Mouse (Mus musculus) forebrain, postnatal 0 days (tissue): Measurements from ENCODE around the gene Cdk10. TPM values are rescaled to one million over a fixed set of nuclear protein-coding genes. Genes with fewer than 3 reads are reported as not detected.

Experiments used
- ATAC-seq: fragments of 200-750 bp; cut with Nextera tagmentation; 2 replicates; pipeline ENCODE4 v1.8.0; 2017; ENCODE audit warnings: mild to moderate bottlenecking, moderate library complexity
- DNase-seq: peaks from one replicate; pipeline ENCODE4 v3.0.0-alpha.2; 2015
- H3K27ac ChIP-seq: fragments of 300-500 bp; sonication (generic); 2 replicates; pipeline ENCODE4 v1.5.1; 2014; ENCODE audit warnings: low read depth, mild to moderate bottlenecking, antibody characterized with exemption, low read length, moderate library complexity, mixed read lengths
- H3K27me3 ChIP-seq: fragments of 300-500 bp; sonication (generic); 2 replicates; pipeline ENCODE4 v1.6.1; 2014; ENCODE audit warnings: mild to moderate bottlenecking, low read length, mixed read lengths; ENCODE audit not compliant: insufficient read depth
- H3K36me3 ChIP-seq: fragments of 300-500 bp; sonication (generic); 2 replicates; pipeline ENCODE4 v1.6.1; 2014; ENCODE audit warnings: mild to moderate bottlenecking, moderate library complexity; ENCODE audit not compliant: insufficient read depth
- H3K4me1 ChIP-seq: fragments of 300-500 bp; sonication (generic); 2 replicates; pipeline ENCODE4 v1.6.1; 2014; ENCODE audit warnings: antibody characterized with exemption; ENCODE audit not compliant: insufficient read depth
- H3K4me2 ChIP-seq: fragments of 300-500 bp; sonication (generic); 2 replicates; pipeline ENCODE4 v1.6.1; 2014; ENCODE audit warnings: low read depth, mild to moderate bottlenecking, moderate library complexity
- H3K4me3 ChIP-seq: fragments of 300-500 bp; sonication (generic); 2 replicates; pipeline ENCODE4 v1.5.1; 2014; ENCODE audit warnings: low read depth, low read length, mixed read lengths
- H3K9ac ChIP-seq: fragments of 300-500 bp; sonication (generic); 2 replicates; pipeline ENCODE4 v1.6.1; 2014; ENCODE audit warnings: mild to moderate bottlenecking
- H3K9me3 ChIP-seq: fragments of 300-500 bp; sonication (generic); 2 replicates; pipeline ENCODE4 v1.6.1; 2016; ENCODE audit warnings: low read length
- CTCF ChIP-seq: sonication (generic); IDR thresholded peaks from 2 replicates; pipeline ENCODE4 v1.5.1; 2016; ENCODE audit warnings: antibody characterized with exemption, control low read depth, low read depth
- WGBS: fragments of 180-500 bp; shearing (Covaris S2); extraction: QIAGEN DNeasy Blood & Tissue Kit; methylation state at CpG from one replicate; pipeline ENCODE4 v1.1.7; 2014; 5-methylcytosine and 5-hydroxymethylcytosine counted together
- polyA plus RNA-seq: library from polyadenylated mRNA; unstranded; fragments of >200 nt; fragmentation: Nextera tagmentation; extraction: Ambion mirVana; gene quantifications from 2 replicates; pipeline ENCODE4 v1.2.1, GENCODE M21; 2015
- total RNA-seq: library from RNA; depleted of rRNA; stranded (reverse); fragments of >200 nt; gene quantifications from 2 replicates; pipeline ENCODE4 v1.2.3, GENCODE M21; 2014

The Cdk10 gene
- total and polyA plus RNA-seq, 2 experiments from 2014 or later: 54.3 to 93.2 TPM

DNA sequence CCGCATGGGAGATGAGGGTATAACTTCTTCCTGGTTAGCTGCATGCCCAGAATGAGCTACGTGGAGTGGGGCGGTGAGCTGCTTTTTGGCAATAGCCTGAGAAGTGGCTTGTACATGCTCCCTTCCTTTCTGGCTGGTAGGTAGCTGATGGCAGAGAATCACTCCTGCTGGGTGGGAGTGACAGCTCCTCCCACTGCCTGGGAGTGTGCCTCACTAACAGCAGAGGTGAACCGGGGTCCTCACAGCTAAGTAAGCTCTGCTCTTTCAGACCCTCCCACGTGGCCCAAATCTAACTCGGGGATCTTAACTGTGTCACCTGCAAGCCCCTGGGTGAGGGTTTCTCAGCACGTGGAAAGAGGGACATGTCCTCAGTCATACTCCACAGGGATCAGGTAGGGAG is 7.9 kb downstream of the Cdk10 start:
- TF ChIP-seq CTCF: no peak
- DNase-seq (no peak), ATAC-seq (no peak)
- no peak overlapping the region for H3K4me2 ChIP-seq
- H3K36me3 ChIP-seq: peaks cover 13% of the 10 kb centered on the region; the same call in 1 of the 2 replicates
- no peaks in the 10 kb centered on the region for H3K9me3 ChIP-seq
- no peak overlapping the region for H3K9ac ChIP-seq
- peaks cover 7% of the 10 kb centered on the region; the same call in 1 of the 2 replicates for H3K27me3 ChIP-seq
- no peak overlapping the region for H3K27ac ChIP-seq
- H3K4me3 ChIP-seq: no peak overlapping the region
- WGBS: 44% methylated on average over 7 of the region's 7 CpGs
- peaks cover 15% of the 10 kb centered on the region for H3K4me1 ChIP-seq

DNA sequence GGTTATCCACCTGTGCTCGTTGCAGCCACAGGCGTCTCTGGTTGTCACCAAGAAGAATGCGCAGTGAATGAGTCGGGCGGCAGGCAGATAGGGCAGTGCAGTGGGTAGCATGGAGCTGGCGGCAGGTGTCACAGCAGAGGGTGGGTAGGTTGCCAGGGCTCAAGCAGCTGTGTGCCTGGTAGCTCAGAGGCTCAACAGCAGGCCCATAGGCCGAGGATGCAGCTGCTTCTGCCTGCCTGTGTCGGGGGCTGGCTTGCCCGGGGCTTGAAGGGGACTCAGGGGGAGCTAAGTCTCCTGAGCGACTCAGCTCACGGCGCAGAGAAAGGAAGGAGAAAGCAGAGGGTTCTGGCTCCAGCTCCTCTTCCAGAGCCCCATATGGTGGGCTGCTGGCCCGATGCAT is 8.7 kb downstream of the Cdk10 start:
- Histone ChIP-seq H3K9ac (no peak overlapping the region), H3K4me3 (no peak overlapping the region), H3K27me3 (peaks cover 7% of the 10 kb centered on the region; the same call in 1 of the 2 replicates), H3K4me2 (no peak overlapping the region), H3K36me3 (0 out of 2 replicates have a peak, but pooled peaks cover 7% of the 10 kb centered on the region), H3K27ac (no peak overlapping the region), H3K9me3 (no peaks in the 10 kb centered on the region), H3K4me1 (peaks cover 15% of the 10 kb centered on the region)
- ATAC-seq (no peak), DNase-seq (no peak)
- 55% methylated on average over 13 of the region's 13 CpGs for WGBS
- TF ChIP-seq CTCF: no peak

DNA sequence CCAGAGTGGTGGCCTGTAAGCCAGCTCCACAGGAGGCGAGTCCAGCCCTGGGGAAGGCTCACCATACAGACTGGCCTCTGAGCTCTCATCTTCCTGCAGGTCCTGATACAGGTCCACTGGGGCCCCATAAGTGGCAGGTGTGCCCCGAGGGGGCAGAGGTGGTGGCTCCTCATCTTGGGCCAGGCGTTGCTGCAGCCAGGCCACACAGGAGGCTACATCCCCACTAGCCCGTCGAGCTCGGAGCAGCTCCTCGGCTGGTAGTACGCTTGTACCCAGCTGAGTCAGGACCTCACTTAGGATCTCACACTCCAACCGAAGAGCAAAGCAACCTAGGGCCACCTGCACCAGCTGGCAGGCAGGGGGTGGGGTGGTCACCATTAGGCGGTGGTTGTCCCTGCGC is 9.1 kb downstream of the Cdk10 start:
- WGBS: 80% methylated on average over 11 of the region's 11 CpGs
- no peak for DNase-seq
- H3K27ac ChIP-seq: no peak overlapping the region

DNA sequence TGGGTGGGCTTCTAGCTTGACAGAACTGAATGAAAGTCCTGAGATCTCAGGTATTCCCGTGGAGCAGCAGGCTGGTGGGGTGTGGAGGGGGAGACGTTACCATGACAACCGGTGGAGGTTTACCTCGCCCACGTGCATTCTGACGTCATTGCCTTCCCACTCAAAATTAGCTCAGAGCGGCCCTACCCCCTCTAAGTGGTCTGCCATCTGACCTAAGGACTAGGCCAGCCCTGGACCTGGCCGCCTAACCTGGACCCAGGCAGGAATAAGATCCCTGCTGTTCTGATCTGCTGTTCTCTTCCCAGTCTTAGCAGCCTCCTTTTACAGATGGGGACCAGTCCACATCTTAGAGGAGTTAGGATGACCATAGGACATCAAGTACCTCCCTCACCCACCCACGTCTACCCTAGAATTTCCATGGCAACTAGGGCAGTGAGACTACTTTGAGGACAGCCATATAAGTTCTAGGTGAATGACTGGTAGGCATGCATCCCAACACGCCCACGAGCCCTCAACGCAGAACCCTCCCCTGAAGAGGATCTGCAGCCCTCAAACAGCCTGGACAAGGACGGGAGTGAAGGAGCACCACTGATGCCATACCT is 10.4 kb downstream of the Cdk10 start:
- peak; percentile 21; the same call in 1 of the 2 replicates for ATAC-seq
- Histone ChIP-seq H3K27ac (no peak overlapping the region), H3K4me1 (peaks cover 15% of the 10 kb centered on the region), H3K36me3 (no peaks in the 10 kb centered on the region), H3K9me3 (no peaks in the 10 kb centered on the region), H3K27me3 (peaks cover 7% of the 10 kb centered on the region; the same call in 1 of the 2 replicates), H3K4me2 (peak overlapping the region; percentile 84), H3K9ac (peak overlapping the region; percentile 64), H3K4me3 (peak overlapping the region; percentile 54)
- DNase-seq: peak; percentile 81
- no peak for TF ChIP-seq CTCF
- WGBS: 31% methylated on average over 13 of the region's 13 CpGs

More for the DNA sequence above, 9.1 kb downstream of the Cdk10 start:
- no peaks in the 10 kb centered on the region for H3K9me3 ChIP-seq
- peaks cover 15% of the 10 kb centered on the region for H3K4me1 ChIP-seq
- 0 out of 2 replicates have a peak, but pooled peaks cover 3% of the 10 kb centered on the region for H3K36me3 ChIP-seq
- no peak for ATAC-seq
- TF ChIP-seq CTCF: no peak
- H3K27me3 ChIP-seq: peaks cover 7% of the 10 kb centered on the region; the same call in 1 of the 2 replicates
- no peak overlapping the region for H3K9ac ChIP-seq
- no peak overlapping the region for H3K4me3 ChIP-seq
- no peak overlapping the region for H3K4me2 ChIP-seq

DNA sequence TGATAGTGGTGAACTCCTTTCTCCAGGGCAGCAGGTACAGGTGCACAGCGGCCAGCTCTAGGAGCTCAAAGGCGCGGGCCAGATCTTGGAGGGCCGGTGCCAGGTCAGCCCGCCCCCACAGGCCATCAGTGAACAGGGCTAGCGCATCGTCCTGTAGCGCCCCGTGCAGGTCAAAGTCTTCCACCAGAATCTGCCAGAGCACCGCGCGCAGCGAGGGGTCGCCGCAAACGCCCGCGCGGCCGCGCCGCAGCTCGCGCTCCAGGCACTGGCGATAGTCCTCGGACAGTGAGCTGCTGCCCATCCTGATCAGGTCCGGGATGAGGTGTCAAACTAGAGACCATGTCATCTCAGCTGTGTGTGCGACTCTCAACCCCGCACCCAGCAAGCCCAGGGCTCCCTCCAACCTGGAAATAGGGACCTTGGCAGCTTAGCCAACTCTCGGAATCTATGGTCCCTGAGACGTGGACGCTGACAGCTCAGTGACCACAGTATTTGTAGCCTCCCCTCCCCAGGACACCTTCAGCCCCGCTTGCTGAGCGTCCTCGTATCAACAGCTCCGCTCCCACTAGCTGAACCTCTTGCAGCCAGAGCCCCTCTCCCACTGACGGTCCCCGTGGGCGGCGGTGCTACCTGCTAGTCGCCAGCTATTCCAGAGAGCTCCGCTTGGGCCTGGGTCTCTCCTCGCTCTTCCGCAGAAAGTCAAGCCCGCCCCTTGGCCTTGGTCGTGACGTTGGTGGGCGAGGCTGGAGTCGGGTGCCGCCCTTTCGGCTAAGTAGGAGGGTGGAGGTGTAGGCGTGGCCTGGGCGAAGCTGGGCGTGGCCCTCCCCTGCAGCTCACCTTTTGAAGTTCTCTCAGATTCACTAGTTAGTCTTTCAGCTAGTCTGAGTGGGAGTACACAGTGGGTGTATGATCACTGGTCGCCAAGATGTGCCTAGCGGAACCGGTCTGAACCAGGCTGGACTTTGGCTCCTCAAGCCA is 11.2 kb downstream of the Cdk10 start, which contains the start of gene Spata2l:
Gene Spata2l, minus strand, starts transcription at position 714 of the 978 bp plus-strand sequence.
- peak within 1 kb of the TSS; percentile 64 for H3K9ac ChIP-seq
- H3K4me2 ChIP-seq: peak within 1 kb of the TSS; percentile 84
- WGBS: 2% methylated on average over 57 of the region's 57 CpGs
- H3K9me3 ChIP-seq: no peaks in the 10 kb centered on the region
- peaks cover 15% of the 10 kb centered on the region for H3K4me1 ChIP-seq
- H3K27me3 ChIP-seq: peaks cover 7% of the 10 kb centered on the region; the same call in 1 of the 2 replicates
- ATAC-seq (peak; percentile 84), DNase-seq (peak; percentile 75)
- peak within 1 kb of the TSS; percentile 54 for H3K4me3 ChIP-seq
- TF ChIP-seq CTCF: peak; percentile 49
- H3K27ac ChIP-seq: 0 out of 2 replicates have a peak within 1 kb of the TSS, but pooled peaks have one; percentile 15
- no peaks in the 10 kb centered on the region for H3K36me3 ChIP-seq

DNA sequence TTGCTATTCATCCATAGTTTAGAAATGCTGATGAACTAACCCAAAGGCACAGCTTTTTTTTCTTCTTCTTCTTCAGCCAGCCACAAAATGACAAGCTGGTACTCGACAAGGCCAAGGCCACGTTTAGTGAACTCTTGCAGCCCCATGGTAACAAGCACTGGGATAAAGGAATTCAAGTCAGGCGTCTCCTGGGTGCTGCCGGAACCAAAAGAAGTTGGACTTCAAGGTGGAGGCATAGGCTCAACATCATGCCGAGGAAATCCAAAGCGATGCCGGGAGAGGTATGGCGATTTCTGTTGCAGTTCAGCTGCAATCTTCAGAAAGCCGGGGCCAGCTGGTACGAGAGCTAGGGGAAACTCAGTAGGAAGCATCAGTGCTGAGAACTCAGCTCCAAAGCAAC is 14.8 kb downstream of the Cdk10 start:
- TF ChIP-seq CTCF: no peak
- ATAC-seq (no peak), DNase-seq (no peak)
- H3K4me3 ChIP-seq: no peak overlapping the region
- H3K36me3 ChIP-seq: peaks cover 29% of the 10 kb centered on the region
- H3K9ac ChIP-seq: no peak overlapping the region
- H3K27ac ChIP-seq: no peak overlapping the region
- no peaks in the 10 kb centered on the region for H3K9me3 ChIP-seq
- peaks cover 7% of the 10 kb centered on the region; the same call in 1 of the 2 replicates for H3K27me3 ChIP-seq
- 86% methylated on average over 10 of the region's 10 CpGs for WGBS
- no peak overlapping the region for H3K4me2 ChIP-seq
- peaks cover 15% of the 10 kb centered on the region for H3K4me1 ChIP-seq
